Mouse (Mus musculus) left cerebral cortex, adult 11 months (tissue): Measurements from ENCODE around the gene Abca14.

Experiments used
- DNase-seq: peaks from one replicate; pipeline ENCODE4 v3.0.0; 2022; ENCODE audit warnings: low spot score

Gene Abca14

DNA sequence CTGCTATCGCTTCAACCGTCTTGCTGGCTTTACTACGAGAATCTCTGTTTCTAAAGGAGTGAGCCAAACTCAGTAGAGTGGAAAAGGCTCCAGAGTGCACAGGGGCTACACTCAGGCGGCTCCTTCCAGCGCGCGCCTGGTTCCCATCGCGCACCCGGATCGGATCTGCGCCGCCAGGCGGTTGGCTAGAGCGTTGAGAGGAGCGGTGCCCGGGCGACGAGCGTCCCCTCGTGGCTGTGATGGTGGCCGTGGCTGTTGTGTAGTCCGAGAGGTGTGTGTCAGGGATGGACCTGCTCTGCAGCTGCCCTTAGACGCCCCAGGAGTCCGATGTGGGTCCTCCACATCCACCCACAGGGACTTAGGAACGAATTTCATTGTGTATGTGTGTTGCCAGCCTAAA lies at the start of gene Abca14:
Gene Abca14 (plus strand): TSS at position 173 of the 400 bp plus-strand sequence.
- peak; percentile 59 for DNase-seq

DNA sequence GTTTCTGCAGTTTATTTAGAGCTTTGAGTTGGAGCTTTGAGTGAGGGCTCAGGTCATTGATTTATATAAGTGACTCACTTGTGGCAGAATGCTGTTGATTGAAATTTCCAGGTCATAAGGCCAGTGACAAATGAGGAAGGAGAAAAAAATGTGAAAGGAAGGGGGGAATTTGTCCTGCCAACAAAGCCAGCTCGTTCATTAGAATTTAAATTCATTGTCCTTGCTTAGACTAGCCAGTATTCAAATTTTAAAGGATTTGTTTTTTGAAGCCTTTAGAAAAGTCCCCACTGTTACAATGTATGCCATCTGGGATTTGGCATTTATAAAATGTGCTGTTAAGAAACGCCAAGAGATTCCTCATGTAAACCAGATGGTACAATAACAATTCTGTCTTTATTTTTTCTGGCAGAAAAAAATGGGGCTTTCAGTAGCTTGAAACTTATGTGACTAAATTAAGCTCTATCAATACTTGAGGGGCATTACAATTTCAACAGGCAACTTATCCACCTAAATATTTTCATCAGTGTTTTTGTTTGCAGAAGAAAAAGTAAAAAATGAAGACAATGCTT lies 46.8 kb upstream of the Abca14 start:
- DNase-seq = peak; percentile 13

DNA sequence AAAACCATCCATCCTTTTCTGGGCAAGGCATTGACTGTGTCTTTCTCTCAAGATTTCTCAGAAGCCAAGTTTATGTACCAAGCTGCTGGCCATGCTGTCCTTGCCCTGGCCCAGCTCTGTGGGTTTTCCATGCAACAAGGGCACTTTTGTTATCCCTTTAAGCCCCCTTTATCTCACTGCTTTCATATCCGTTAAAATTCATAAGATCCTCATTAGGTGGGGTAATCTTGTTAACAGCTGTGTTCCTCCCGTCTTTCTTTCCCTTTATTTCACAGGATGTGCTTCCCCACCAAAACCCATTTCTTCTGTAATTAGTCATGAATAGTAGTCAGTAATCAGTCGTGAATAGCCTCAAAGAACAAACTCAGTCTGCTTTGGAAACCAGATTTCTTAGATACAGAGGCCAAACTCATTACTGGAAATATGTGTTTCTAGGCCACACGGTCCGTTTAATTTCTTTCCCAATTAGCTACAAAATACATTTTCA lies 46.1 kb upstream of the Abca14 start:
- DNase-seq = no peak

DNA sequence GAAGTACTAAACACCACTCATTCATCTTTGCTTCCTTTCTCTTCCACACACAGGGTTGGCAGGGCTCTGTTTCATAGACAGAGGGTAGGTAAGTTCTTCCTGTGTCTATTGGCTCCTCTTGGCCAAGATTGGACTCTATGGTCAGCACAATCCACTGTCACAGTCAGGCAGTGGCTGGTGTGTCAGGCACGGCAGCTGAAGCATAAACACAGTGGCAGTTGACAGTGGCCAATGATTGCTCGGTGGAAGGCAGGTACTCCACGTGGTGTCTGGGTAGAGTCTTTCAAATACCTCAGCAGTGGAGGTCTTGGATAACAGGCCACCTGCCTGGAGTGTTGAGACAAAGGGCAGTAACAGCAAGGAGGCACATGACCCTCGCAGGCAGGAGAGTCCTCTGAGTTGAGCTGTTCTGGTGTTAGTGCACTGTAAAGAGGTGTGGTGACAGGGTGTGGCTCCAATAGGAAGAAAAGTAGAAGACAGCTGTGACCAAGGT lies 45.6 kb upstream of the Abca14 start:
- DNase-seq = no peak

DNA sequence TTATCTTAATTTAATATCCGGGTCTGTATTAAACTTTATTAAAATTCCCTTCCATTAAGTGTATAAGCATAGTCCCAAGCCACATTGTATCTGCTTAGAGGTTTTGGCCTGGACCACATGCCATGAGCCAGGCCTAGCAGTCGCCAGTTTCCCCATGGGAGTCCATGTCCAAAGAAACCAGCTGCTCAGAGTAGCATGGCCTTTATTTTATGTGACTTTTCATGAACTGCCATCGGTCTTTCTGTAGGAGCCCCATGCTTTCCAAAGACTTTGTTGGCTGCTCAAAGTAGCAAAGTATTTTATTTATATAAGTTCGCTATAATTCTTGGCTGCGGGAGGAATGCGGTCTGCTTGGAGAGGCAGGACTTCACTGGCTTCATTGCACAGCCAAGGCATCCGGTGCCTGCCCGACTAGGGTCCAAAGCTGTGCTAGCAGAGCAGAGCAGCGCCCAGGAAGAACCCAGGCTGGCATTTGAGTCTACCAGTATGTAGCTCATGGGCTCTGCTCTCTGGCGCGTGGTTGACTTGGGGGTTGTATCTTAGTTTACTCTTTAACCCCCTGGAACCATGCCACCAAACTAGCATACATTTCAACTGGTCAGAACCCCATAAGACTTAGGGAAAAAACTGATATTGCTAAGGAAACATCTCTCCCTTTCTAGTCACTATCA lies 40.0 kb upstream of the Abca14 start:
- no peak for DNase-seq

DNA sequence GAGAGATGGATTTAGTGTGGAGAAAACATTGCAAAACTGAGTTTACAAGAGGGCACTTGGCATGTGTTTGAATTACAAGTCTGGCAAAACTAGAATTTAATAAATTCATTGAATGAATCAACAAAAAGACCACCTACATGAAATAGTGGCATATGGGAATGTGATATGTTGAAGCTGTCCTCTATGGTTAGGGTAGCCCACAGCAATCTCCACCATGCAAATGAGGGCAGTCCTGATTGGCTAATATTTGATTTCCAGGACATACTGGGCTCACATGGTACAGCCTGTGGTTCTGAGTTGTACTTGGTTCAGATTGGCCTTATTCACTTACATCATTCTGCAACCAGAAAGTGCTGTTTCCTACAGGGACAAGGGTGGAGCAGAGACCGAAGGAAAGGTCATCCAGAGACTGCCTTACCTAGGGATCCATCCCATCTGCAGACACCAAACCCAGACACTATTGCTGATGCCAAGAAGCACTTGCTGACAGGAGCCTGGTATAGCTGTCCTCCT lies 31.5 kb upstream of the Abca14 start:
- DNase-seq = no peak

DNA sequence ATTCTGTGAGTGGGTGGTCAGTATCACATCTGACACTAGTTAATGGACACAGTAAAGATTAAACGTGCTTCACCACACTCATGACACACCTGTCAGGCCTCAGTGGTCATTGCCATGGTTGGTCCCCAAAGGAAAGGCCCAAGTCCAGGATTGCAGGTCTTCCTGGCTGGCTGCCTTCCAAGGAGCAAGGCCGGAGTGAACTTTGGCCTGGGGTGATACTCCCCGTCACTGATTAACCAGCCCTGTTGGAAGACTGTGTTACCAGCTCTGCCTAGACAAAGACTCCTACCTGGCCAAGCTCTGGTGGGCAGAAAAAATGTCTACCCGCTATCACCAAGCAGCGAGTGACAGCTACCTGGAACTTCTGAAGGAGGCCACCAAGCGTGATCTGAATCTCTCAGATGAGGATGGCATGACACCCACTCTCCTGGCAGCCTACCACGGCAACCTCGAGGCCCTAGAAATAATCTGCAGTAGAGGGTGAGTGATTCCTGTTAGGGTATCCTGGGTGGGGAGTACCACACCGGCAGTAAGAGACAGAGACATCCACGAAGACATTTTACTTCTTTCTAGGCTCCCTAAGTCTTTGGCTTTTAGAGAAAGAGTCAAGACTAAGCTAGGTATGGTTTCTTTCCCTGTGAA lies 30.0 kb upstream of the Abca14 start, which contains the start of gene Anks4b:
Gene Anks4b (plus strand): TSS at position 256 of the 642 bp plus-strand sequence.
- DNase-seq = no peak

DNA sequence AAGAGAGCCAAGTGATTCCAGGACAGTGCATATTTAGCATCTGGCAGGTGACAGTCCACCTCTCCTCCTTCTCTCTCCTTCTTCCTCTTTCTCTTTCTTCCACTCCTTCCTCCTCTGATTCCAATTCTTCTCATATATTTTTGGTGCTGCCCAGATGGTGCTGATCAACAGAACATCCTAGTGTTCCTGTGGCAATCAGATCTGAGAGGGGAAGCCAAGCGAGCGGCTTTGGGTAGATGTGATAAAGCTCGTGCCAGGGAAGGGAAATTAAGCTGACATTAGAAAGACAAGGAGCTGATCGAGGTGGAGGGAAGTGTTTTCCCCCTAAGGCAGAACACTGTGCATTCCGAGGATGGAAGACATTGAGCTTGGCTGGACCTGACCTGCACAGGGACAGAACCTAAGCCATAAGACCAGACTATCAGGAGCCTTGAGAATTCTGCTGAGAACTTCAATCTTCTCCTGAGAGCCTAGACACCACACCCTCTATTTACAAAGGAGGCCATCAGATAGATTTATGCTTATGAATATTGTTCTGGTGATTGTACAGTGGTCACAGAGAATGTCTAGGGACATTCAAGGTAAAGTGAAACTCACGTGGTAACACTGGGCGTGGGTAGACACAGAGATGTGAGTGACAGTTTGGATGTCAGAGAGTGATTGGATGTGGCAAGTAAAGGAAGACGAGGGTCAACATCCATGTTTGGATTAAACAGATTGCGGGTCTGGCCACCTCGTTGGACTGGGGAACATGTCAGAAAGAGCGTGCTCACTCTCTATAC lies 28.8 kb upstream of the Abca14 start:
- no peak for DNase-seq

DNA sequence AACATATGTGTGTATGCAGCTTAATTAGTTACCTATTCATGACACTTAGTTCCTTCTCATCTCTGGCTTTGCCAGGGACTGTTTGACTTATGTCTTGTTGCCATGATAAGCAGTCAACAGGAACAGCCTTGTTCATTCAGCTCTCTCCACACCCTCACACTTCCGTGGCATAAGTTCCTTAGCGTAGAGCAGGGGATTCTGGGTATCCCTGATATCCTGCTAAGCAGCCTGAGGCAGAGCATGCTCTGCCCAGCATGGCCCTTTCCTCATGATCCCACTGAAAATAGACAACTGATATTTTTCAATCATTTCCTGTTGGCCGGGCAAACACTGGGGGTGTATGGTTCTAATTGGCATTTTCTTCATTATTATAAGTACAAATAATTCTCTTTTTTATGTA lies 26.1 kb upstream of the Abca14 start:
- DNase-seq = no peak

DNA sequence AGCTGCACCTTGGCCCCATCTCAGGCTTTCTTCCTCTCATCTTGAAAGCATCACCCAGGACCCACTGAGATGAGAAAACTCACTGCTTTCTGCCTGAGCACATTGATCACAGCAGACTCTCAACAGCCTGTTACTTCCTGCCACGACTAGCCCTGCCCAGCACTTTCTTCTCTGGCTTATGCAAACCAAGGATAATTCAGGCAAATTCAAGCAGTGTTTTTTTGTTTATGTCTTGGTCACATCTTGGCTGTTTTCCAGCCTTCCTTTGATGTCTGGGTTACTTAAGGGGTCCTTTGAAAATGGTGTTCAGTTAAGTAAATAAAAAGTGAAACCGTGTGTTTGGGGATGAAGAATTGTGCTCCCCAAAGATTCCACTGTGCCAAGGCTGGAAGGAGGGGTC lies 24.8 kb upstream of the Abca14 start:
- DNase-seq = no peak

DNA sequence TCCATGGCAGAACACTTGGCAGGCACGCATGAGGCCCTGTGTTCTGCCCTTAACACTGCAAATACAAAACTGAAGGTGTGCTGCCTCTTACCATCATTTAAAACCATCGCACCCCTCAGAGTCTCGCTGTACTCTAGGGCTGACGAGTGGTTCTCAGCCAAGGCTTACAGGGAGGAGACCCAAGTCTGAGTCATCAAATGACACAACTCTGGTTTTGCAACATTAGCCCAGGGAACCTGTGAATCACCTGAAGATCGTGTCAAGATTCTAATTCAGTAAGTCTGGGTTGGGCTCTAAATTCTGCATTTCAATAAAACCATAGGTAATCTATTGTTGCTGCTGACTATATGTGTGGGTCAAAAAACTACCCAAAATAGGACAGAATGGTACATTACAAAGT lies 23.2 kb upstream of the Abca14 start:
- no peak for DNase-seq

DNA sequence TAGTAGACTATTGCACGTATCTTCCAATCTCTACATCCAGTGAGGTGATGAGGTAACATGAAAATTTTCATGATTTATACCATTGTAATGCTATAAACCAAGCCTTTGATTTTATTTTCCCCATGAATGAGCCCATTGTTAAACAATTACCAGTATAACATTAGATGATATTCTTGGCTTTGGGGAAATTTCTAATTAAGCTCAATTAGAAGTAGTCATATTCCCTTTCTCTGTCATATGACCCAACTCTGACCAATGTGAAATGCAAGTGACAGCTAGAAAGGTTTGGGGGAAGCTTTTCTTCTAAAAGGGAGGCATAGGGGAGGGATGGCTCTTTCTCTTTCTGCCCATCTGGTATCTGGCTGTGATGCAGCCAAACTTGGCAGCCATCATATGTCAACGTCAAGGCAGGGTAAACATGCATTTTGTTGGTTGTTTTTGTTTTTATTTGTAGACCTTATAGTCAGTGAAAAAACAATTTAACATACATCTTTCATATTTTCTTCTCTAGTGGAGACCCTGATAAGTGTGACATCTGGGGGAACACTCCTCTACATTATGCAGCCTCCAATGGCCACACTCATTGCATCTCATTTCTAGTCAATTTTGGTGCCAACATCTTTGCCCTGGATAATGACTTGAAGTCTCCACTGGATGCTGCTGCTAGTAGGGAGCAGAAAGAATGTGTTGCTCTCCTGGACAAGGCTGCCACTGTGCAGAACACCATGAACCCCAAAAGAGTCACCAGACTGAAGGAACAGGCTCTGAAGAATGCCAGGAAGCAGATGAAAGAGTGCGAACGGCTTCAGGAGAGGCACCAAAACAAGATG lies 22.1 kb upstream of the Abca14 start:
- no peak for DNase-seq

DNA sequence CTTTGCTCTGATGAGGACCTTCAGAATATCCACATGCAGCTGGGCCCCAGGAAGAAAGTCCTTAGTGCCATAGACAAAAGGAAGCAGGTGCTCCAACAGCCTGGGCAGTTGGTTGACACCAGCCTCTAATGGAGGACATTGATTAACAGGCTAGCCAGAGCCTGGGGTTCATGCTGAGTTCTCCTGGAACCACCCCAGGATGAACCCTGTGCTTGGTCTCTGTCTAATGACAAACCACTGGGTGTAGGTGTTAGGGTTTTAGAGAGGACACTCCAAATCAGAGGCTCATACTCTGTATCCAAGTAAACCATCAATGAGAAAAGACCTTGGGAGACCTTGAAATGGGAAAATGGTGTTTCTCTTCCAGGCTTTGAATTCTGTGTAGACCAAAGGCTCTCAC lies 20.9 kb upstream of the Abca14 start:
- no peak for DNase-seq

DNA sequence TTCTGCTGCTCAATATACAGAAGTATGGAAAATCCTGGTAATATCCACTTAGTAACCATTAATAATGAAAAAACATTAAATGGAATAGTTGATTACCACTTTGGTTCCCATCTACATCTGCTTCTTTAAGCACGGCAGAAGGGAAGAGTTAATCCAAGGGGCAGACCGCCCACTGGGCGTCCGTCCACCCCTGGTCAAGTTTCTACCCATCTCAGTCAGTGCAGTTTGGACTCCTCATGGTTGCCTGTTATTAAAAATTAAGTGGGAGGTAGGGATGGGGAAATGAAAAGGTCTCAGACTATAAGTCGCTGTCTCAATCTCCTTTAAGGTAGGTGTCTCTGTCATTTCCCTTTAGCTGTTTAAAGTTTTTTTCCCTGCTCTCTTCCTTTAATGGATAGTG lies 14.8 kb upstream of the Abca14 start:
- no peak for DNase-seq

DNA sequence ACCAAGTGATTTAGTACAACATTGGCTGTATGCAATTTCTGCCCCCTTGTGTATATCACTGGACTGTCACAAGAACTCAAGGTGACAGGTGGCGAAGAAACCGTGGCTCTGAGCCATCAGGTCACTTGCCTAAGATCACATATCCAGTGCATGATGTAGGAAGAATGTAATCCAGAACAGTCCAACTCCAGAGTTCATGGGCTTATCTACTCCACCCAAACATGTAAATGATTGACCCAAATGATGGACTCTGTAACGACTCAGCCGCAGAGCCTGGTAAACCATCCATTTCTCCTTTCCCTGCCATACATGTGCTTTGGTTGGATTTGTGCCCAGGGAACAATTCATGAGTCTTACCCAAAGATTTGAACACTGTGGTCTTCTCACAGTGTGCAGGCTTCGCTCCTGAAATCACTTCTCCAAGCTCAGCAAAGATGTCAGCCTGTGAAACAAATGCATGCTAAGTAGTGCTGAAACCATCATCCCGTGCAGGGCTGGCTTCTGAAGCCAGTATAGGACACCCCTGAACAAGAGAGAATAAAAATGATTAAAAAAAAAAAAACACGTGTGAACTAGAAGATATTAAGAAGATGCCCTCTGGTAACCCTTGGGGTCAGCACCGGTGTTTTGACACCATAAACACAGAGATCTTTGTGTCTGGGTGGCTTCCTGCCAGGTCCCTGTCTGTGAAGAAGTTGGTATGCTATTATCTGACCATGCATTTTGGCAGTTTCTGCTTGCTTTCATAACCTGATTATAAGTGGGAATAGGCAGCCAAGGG lies 14.2 kb upstream of the Abca14 start:
- DNase-seq = no peak

DNA sequence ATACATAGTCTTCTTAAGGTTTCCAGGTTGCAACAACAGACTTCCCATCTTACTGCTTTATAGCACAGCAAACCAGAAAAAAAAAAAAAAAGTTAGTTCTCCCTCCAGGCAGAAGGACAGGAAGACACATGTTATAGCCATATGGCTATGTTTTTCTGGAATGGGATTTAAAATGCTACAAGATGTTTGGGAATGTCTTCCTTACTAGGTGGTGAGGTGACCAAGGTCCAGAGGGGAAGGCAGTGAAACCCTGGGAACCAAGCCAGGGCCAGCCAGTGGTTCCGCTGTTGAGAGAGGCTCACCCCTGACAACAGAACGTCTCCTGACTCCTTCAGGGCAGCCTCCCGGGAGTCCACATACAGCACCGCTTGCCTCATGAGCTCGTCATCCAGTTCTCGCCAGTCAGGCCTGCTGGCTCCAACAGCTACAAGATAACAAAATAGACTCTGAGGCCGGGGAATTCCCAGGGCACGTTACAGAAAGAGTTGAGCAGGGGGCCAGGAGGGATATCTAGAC lies 13.6 kb upstream of the Abca14 start:
- DNase-seq = no peak

DNA sequence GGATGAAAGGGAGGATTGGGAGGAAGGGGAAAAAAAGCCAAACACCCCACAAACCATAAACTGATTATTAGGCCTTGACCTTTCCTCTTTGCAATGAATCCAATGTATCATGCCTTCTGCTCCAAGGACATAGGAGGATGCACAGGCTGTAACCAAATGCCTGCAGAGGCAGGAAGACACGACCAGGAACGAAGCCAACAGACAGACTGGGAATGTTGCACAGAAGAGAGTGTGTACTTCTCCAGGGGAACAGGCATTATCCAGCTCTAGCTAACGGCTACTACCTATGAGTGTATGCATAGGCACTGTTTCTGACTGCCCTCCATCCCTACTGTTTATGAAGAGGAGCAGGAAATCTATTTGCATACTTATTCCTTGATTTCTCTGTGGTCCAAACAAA lies 11.6 kb upstream of the Abca14 start:
- DNase-seq = no peak

DNA sequence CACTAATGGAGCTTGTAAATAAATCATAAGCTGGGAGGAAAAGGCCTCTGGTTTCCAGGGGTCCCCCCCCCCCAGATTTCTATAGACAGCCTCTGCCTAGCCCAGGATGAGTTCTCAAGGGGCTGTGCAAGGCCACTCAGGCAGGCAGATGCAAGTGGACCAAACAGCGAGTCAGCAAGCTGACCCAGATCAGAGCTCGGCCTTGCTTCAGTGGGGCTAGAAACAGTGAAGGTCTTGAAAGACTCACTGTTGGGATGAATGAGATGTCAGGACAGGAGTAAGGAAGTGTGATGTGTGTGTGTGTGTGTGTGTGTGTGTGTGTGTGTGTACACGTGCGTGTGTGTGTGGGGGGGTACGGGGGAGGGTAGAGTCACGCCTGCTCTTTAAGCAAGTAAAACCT lies 10.9 kb upstream of the Abca14 start:
- DNase-seq = no peak

DNA sequence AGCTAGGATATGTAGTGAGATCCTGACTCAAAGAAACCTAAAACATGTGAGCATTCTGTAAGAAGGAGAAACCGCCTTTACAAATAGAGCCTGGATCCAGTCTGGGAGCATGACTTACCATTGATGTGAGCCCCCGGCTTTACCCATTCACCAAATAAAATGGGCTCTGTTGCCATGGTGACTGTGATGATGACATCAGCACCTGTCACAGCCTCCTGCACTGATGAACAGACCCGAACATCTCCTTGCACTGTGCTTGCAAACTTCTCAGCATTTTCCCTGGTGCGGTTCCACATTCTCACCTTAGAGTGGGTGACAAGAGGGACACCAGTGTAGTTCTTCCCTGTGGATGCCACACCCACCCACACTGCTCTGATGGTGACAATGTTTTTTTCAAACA lies 8.6 kb upstream of the Abca14 start:
- DNase-seq = no peak

DNA sequence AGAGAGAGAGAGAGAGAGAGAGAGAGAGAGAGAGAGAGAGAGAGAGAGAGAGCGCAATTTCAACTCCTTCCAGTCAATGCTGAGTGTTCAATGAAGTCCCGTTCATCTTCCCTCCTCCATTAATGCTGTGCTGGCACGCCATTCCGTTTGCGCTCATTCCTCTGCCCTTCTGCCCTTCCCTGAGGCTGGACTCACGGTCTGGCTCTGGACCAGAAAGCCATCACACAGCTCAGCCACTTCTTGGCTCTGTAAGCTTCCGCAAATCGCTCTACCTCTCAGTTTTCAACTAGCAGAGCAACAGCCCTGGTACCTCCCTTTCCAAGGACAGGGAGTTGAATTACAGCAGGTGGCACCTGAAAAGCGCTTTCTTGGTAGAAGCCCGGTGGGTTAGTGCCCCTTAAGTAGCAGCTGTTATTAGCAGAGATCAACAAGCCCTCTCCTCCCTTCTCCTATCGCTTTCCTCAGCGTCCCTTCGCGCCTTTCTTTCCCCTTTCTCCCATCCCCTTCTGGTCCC lies 2.5 kb upstream of the Abca14 start:
- no peak for DNase-seq
